Mouse (Mus musculus) liver, embryonic 13.5 days (tissue): Measurements from ENCODE around the gene Isyna1. TPM values are rescaled to one million over a fixed set of nuclear protein-coding genes. Genes with fewer than 3 reads are reported as not detected.
A peak's percentile ranks its signal among the peaks of the same experiment; 100 is the strongest.

ENCODE experiments used
- ATAC-seq: fragments of 200-750 bp; cut with Nextera tagmentation; 2 replicates; pipeline ENCODE4 v1.8.0; 2017; ENCODE audit warnings: low read depth, mild to moderate bottlenecking, moderate number of reproducible peaks, moderate library complexity
- DNase-seq: peaks from one replicate; pipeline ENCODE4 v3.0.0; 2022
- H3K27ac ChIP-seq: fragments of 300-500 bp; sonication (generic); 2 replicates; pipeline ENCODE4 v1.5.1; 2015; ENCODE audit warnings: moderate library complexity, mild to moderate bottlenecking, inconsistent platforms
- H3K27me3 ChIP-seq: fragments of 300-500 bp; sonication (generic); 2 replicates; pipeline ENCODE4 v1.6.1; 2015; ENCODE audit warnings: mild to moderate bottlenecking, inconsistent platforms
- H3K36me3 ChIP-seq: fragments of 300-500 bp; sonication (generic); 2 replicates; pipeline ENCODE4 v1.6.1; 2015; ENCODE audit warnings: mild to moderate bottlenecking, inconsistent platforms
- H3K4me1 ChIP-seq: fragments of 300-500 bp; sonication (generic); replicated peaks from 2 replicates; pipeline ENCODE4 v1.6.1; 2015; ENCODE audit warnings: inconsistent platforms
- H3K4me2 ChIP-seq: fragments of 300-500 bp; sonication (generic); 2 replicates; pipeline ENCODE4 v1.6.1; 2015; ENCODE audit warnings: inconsistent platforms, mild to moderate bottlenecking, moderate library complexity
- H3K4me3 ChIP-seq: fragments of 300-500 bp; sonication (generic); replicated peaks from 2 replicates; pipeline ENCODE4 v1.5.1; 2015; ENCODE audit warnings: mild to moderate bottlenecking, inconsistent platforms
- H3K9ac ChIP-seq: fragments of 300-500 bp; sonication (generic); 2 replicates; pipeline ENCODE4 v1.6.1; 2015; ENCODE audit warnings: mild to moderate bottlenecking, inconsistent platforms
- H3K9me3 ChIP-seq: fragments of 300-500 bp; sonication (generic); replicated peaks from 2 replicates; pipeline ENCODE4 v1.6.1; 2016; ENCODE audit warnings: inconsistent platforms
- WGBS: fragments of 180-500 bp; shearing (Covaris S2); methylation state at CpG from one replicate; pipeline ENCODE4 v1.1.7; 2015; ENCODE audit not compliant: insufficient replicate concordance; 5-methylcytosine and 5-hydroxymethylcytosine counted together
- polyA plus RNA-seq: library from polyadenylated mRNA; unstranded; fragments of >200 nt; fragmentation: Nextera tagmentation; extraction: Ambion mirVana; gene quantifications from 2 replicates; pipeline ENCODE4 v1.2.1, GENCODE M21; 2015

Gene Isyna1
- polyA plus RNA-seq, 1 experiment from 2014 or later, result 84.9 TPM

GRCm38 (mm10) chr8:70628986-70629490, 34.9 kb downstream of the Isyna1 start:
- H3K27me3 ChIP-seq, result peaks cover 10% of the 10 kb centered on the region
- no peaks in the 10 kb centered on the region for H3K36me3 ChIP-seq
- no peak for DNase-seq
- no peaks in the 10 kb centered on the region for H3K9me3 ChIP-seq
- peak overlapping the region; percentile 85 for H3K27ac ChIP-seq
- WGBS, result 61% methylated on average over 7 of the region's 7 CpGs
- peaks cover 58% of the 10 kb centered on the region for H3K4me1 ChIP-seq
- no peak for ATAC-seq
- peak overlapping the region; percentile 65 for H3K4me3 ChIP-seq
- H3K4me2 ChIP-seq, result peak overlapping the region; percentile 89
- peak overlapping the region; percentile 70 for H3K9ac ChIP-seq

- DNase-seq (peak; percentile 81), ATAC-seq (peak; percentile 78)
- Histone ChIP-seq H3K36me3 (no peaks in the 10 kb centered on the region), H3K27me3 (peaks cover 10% of the 10 kb centered on the region), H3K9ac (peak overlapping the region; percentile 70), H3K9me3 (no peaks in the 10 kb centered on the region), H3K4me2 (peak overlapping the region; percentile 89), H3K4me3 (peak overlapping the region; percentile 65), H3K4me1 (peaks cover 58% of the 10 kb centered on the region), H3K27ac (peak overlapping the region; percentile 85)
- WGBS, result under 1% methylated on average over 60 of the region's 60 CpGs
Measured at GRCm38 (mm10) chr8:70629574-70630531, 35.7 kb downstream of the Isyna1 start.

- peak overlapping the region; percentile 89 for H3K4me2 ChIP-seq
- H3K27ac ChIP-seq, result peak overlapping the region; percentile 85
- H3K27me3 ChIP-seq, result peaks cover 10% of the 10 kb centered on the region
- peak overlapping the region; percentile 70 for H3K9ac ChIP-seq
- DNase-seq (no peak), ATAC-seq (peak; percentile 53)
- no peaks in the 10 kb centered on the region for H3K9me3 ChIP-seq
- H3K36me3 ChIP-seq, result no peaks in the 10 kb centered on the region
- H3K4me3 ChIP-seq, result peak overlapping the region; percentile 65
- 12% methylated on average over 22 of the region's 22 CpGs for WGBS
- peaks cover 61% of the 10 kb centered on the region for H3K4me1 ChIP-seq
Measured at GRCm38 (mm10) chr8:70630532-70631381, 36.6 kb downstream of the Isyna1 start.

- peak; percentile 2; the same call in 1 of the 2 replicates for ATAC-seq
- Histone ChIP-seq H3K4me2 (peak overlapping the region; percentile 89), H3K9me3 (no peaks in the 10 kb centered on the region), H3K9ac (peak overlapping the region; percentile 70), H3K4me1 (peaks cover 68% of the 10 kb centered on the region), H3K27me3 (peaks cover 10% of the 10 kb centered on the region), H3K4me3 (peak overlapping the region; percentile 65), H3K27ac (peak overlapping the region; percentile 85), H3K36me3 (no peaks in the 10 kb centered on the region)
- no peak for DNase-seq
- whole genome bisulfite sequencing, result 13% methylated on average over 22 of the region's 24 CpGs
Measured at GRCm38 (mm10) chr8:70631436-70631835, 37.3 kb downstream of the Isyna1 start.

GRCm38 (mm10) chr8:70632346-70632892, 38.2 kb downstream of the Isyna1 start, which contains the start of gene Gdf15:
Gene Gdf15, minus strand, starts transcription at chr8:70632456.
- peaks cover 74% of the 10 kb centered on the region for H3K4me1 ChIP-seq
- H3K36me3 ChIP-seq, result no peaks in the 10 kb centered on the region
- 71% methylated on average over 6 of the region's 6 CpGs for WGBS
- peak within 1 kb of the TSS; percentile 89 for H3K4me2 ChIP-seq
- ATAC-seq (peak; percentile 3; the same call in 1 of the 2 replicates), DNase-seq (no peak)
- peak within 1 kb of the TSS; percentile 65 for H3K4me3 ChIP-seq
- H3K27ac ChIP-seq, result peak within 1 kb of the TSS; percentile 85
- peak within 1 kb of the TSS; percentile 70 for H3K9ac ChIP-seq
- peaks cover 10% of the 10 kb centered on the region for H3K27me3 ChIP-seq
- H3K9me3 ChIP-seq, result no peaks in the 10 kb centered on the region

- H3K4me3 ChIP-seq, result no peak overlapping the region
- H3K27ac ChIP-seq, result peak overlapping the region; percentile 80
- H3K4me2 ChIP-seq, result no peak overlapping the region
- H3K9ac ChIP-seq, result 0 out of 2 replicates have a peak overlapping the region, but pooled peaks have one; percentile 40
- peaks cover 10% of the 10 kb centered on the region for H3K27me3 ChIP-seq
- 46% methylated on average over 6 of the region's 6 CpGs for WGBS
- peaks cover 88% of the 10 kb centered on the region for H3K4me1 ChIP-seq
- no peaks in the 10 kb centered on the region for H3K9me3 ChIP-seq
- H3K36me3 ChIP-seq, result no peaks in the 10 kb centered on the region
- DNase-seq, result no peak
- ATAC-seq, result no peak
Measured at GRCm38 (mm10) chr8:70634066-70634465, 39.9 kb downstream of the Isyna1 start.

- no peak for DNase-seq
- 30% methylated on average over 6 of the region's 6 CpGs for WGBS
- no peak overlapping the region for H3K4me2 ChIP-seq
- no peak for ATAC-seq
- H3K27ac ChIP-seq, result peak overlapping the region; percentile 80
- H3K9ac ChIP-seq, result peak overlapping the region; percentile 40; the same call in 1 of the 2 replicates
- H3K4me3 ChIP-seq, result no peak overlapping the region
- H3K4me1 ChIP-seq, result peaks cover 77% of the 10 kb centered on the region
- H3K36me3 ChIP-seq, result no peaks in the 10 kb centered on the region
- peaks cover 10% of the 10 kb centered on the region for H3K27me3 ChIP-seq
- H3K9me3 ChIP-seq, result no peaks in the 10 kb centered on the region
Measured at GRCm38 (mm10) chr8:70635527-70635926, 41.4 kb downstream of the Isyna1 start.

- peak overlapping the region; percentile 63 for H3K27ac ChIP-seq
- peak; percentile 57 for ATAC-seq
- 60% methylated on average over 8 of the region's 8 CpGs for WGBS
- peaks cover 66% of the 10 kb centered on the region for H3K4me1 ChIP-seq
- H3K4me3 ChIP-seq, result no peak overlapping the region
- H3K36me3 ChIP-seq, result no peaks in the 10 kb centered on the region
- H3K27me3 ChIP-seq, result no peaks in the 10 kb centered on the region
- no peak overlapping the region for H3K4me2 ChIP-seq
- 0 out of 2 replicates have a peak overlapping the region, but pooled peaks have one; percentile 7 for H3K9ac ChIP-seq
- H3K9me3 ChIP-seq, result no peaks in the 10 kb centered on the region
- no peak for DNase-seq
Measured at GRCm38 (mm10) chr8:70636838-70637237, 42.7 kb downstream of the Isyna1 start.

- WGBS, result 69% methylated on average over 9 of the region's 9 CpGs
Measured at GRCm38 (mm10) chr8:70638752-70639151, 44.6 kb downstream of the Isyna1 start.

GRCm38 (mm10) chr8:70643019-70643418, 48.8 kb downstream of the Isyna1 start:
- ATAC-seq, result no peak

More at GRCm38 (mm10) chr8:70638752-70639151, 44.6 kb downstream of the Isyna1 start:
- Histone ChIP-seq H3K9ac (no peak overlapping the region), H3K9me3 (no peaks in the 10 kb centered on the region), H3K36me3 (no peaks in the 10 kb centered on the region), H3K27me3 (no peaks in the 10 kb centered on the region), H3K4me3 (no peak overlapping the region), H3K4me2 (no peak overlapping the region), H3K27ac (no peak overlapping the region), H3K4me1 (peaks cover 55% of the 10 kb centered on the region)
- ATAC-seq, result no peak
- no peak for DNase-seq

More at GRCm38 (mm10) chr8:70643019-70643418, 48.8 kb downstream of the Isyna1 start:
- Histone ChIP-seq H3K9ac (no peak overlapping the region), H3K4me1 (peaks cover 38% of the 10 kb centered on the region), H3K4me3 (no peak overlapping the region), H3K36me3 (no peaks in the 10 kb centered on the region), H3K27ac (no peak overlapping the region), H3K9me3 (no peaks in the 10 kb centered on the region), H3K27me3 (no peaks in the 10 kb centered on the region), H3K4me2 (no peak overlapping the region)
- 47% methylated on average over 3 of the region's 3 CpGs for WGBS
- DNase-seq, result no peak
